In the genomic region with DNA sequence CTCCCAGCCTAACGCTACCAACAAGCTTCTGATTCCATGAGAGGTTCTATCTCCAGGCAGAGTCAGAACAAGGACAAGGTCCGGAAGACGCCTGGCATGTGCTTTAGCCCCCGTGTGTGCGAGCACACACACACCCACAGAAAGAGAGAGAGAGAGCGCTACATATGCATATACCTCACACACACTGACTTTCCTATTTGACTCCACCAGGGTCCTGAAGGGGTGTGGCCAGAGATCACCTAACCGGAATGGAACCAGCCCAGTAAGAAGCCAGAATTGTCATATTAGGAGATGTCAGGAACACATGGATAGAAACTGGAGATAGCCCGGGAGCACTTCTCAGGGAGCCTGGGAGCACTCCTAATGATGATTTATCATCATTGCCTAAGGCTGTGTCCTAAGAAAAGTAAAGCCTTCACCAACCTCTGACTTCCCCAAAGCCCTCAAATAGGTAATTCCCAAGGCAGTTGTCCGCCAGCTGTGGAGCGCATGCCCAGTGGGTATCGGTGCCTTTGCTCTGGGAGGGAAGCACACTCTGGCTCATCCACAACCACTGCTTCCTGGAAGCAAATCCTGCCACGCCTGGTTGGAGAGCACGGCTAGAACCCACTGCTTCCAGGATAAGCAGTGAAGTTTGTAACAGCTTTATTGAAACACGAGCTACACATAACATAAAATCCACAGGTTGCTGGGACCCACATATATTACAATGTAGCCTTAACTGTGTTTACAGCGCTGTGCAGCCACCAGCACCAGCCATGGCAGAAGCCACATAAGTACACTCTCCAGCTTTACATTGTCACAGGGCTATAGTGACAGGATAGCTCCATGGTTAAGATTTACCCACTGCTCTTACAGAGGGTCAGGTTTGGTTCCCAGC, we compare ENCODE assay signal across 10 mouse cellular contexts. TPM values are rescaled to one million over a fixed set of nuclear protein-coding genes. Genes with fewer than 3 reads are reported as not detected.
A peak's percentile ranks its signal among the peaks of the same experiment; 100 is the strongest.
DNase-seq lines count a peak whose midpoint lies in the region; ATAC-seq and TF ChIP-seq lines count a peak whose summit lies in the region.
"Had no signal": no experiment of that assay in that cellular context is flagged by ENCODE, and none has a peak within 500 bp of the region (broad histone marks: within the 10 kb centered on the region; RNA-seq: fewer than 3 reads in every experiment).

No protein-coding gene starts in this region.

- no peak overlapping the region for H3K4me3 ChIP-seq in heart, embryonic 13.5 days
- H3K4me3 ChIP-seq in midbrain, embryonic 11.5 days (ENCODE audit: low read depth, low read length), result no peak overlapping the region
- H3K4me3 ChIP-seq in midbrain, embryonic 16.5 days (ENCODE audit: low read depth, low read length), result no peak overlapping the region
- no peak overlapping the region for H3K4me3 ChIP-seq in intestine, embryonic 14.5 days (ENCODE audit: low read depth, low read length)
- no peak overlapping the region for H3K4me3 ChIP-seq in liver, embryonic 14.5 days (ENCODE audit: insufficient read depth in 1 of 2, low read depth in 2 of 2, low read length in 2 of 2)
- H3K4me3 ChIP-seq: left cerebral cortex, adult 2 months had no signal

- no peak for DNase-seq in heart, adult 8-10 months (ENCODE audit: low spot score)
- peak; percentile 81 for DNase-seq in midbrain, embryonic 11.5 days (ENCODE audit: low spot score, missing footprints)
- DNase-seq in intestine, embryonic 14.5 days (ENCODE audit: low spot score), result peak; percentile 43
- DNase-seq in liver, embryonic 14.5 days (ENCODE audit: low read depth in 3 of 3, low spot score in 3 of 3), result no peak
- DNase-seq in kidney, postnatal 36 days, result no peak

- no peaks in the 10 kb centered on the region for H3K36me3 ChIP-seq in heart, embryonic 13.5 days
- no peaks in the 10 kb centered on the region for H3K36me3 ChIP-seq in midbrain, embryonic 11.5 days (ENCODE audit: control insufficient read depth, insufficient read depth, low read length)
- H3K36me3 ChIP-seq in midbrain, embryonic 16.5 days (ENCODE audit: control insufficient read depth, insufficient read depth, low read length), result no peaks in the 10 kb centered on the region
- H3K36me3 ChIP-seq in intestine, embryonic 14.5 days (ENCODE audit: control insufficient read depth, insufficient read depth, low read length), result no peaks in the 10 kb centered on the region
- no peaks in the 10 kb centered on the region for H3K36me3 ChIP-seq in liver, embryonic 14.5 days (replicated peaks; ENCODE audit: control insufficient read depth, insufficient read depth, low read depth)

- H3K4me2 ChIP-seq in heart, embryonic 13.5 days, result peak overlapping the region; percentile 18; the same call in 1 of the 2 replicates
- no peak overlapping the region for H3K4me2 ChIP-seq in midbrain, embryonic 11.5 days
- H3K4me2 ChIP-seq in midbrain, embryonic 16.5 days (ENCODE audit: low read length), result no peak overlapping the region
- H3K4me2 ChIP-seq in intestine, embryonic 14.5 days (ENCODE audit: low read length), result no peak overlapping the region
- peak overlapping the region; percentile 27; the same call in 1 of the 2 replicates for H3K4me2 ChIP-seq in liver, embryonic 14.5 days (ENCODE audit: low read depth)

- 0 out of 2 replicates have a peak overlapping the region, but pooled peaks have one; percentile 37 for H3K9ac ChIP-seq in heart, embryonic 13.5 days
- H3K9ac ChIP-seq in midbrain, embryonic 11.5 days (ENCODE audit: low read length), result no peak overlapping the region
- no peak overlapping the region for H3K9ac ChIP-seq in midbrain, embryonic 16.5 days (ENCODE audit: low read depth, low read length)
- H3K9ac ChIP-seq in intestine, embryonic 14.5 days (ENCODE audit: low read length), result no peak overlapping the region
- no peak overlapping the region for H3K9ac ChIP-seq in liver, embryonic 14.5 days (replicated peaks)

- no peak for TF ChIP-seq CTCF in liver, embryonic 14.5 days (IDR thresholded peaks at IDR 0.05; ENCODE audit: low read depth)

- peaks cover 60% of the 10 kb centered on the region for H3K4me1 ChIP-seq in heart, embryonic 13.5 days
- peaks cover 53% of the 10 kb centered on the region for H3K4me1 ChIP-seq in midbrain, embryonic 11.5 days (ENCODE audit: control insufficient read depth, insufficient read depth, low read length)
- peaks cover 38% of the 10 kb centered on the region for H3K4me1 ChIP-seq in midbrain, embryonic 16.5 days (ENCODE audit: control insufficient read depth, insufficient read depth, low read length)
- peaks cover 41% of the 10 kb centered on the region for H3K4me1 ChIP-seq in intestine, embryonic 14.5 days (replicated peaks; ENCODE audit: control insufficient read depth, insufficient read depth, low read length)
- H3K4me1 ChIP-seq in liver, embryonic 14.5 days (replicated peaks; ENCODE audit: control insufficient read depth in 2 of 2, insufficient read depth in 2 of 2, low read length in 1 of 2), result peaks cover 27 to 36% of the 10 kb centered on the region in 2 experiments

- 54% methylated on average over 15 of the region's 15 CpGs for WGBS in heart, embryonic 13.5 days
- WGBS in midbrain, embryonic 11.5 days, result 54% methylated on average over 15 of the region's 15 CpGs
- WGBS in midbrain, embryonic 16.5 days, result 53% methylated on average over 15 of the region's 15 CpGs
- 48% methylated on average over 15 of the region's 15 CpGs for WGBS in intestine, embryonic 14.5 days
- 44% methylated on average over 15 of the region's 15 CpGs for WGBS in liver, embryonic 14.5 days (ENCODE audit: insufficient replicate concordance)

- ATAC-seq in heart, embryonic 13.5 days (ENCODE audit: extremely low read depth, insufficient number of reproducible peaks, low FRiP score, low TSS enrichment), result no peak
- no peak for ATAC-seq in midbrain, embryonic 11.5 days (ENCODE audit: low FRiP score)
- no peak for ATAC-seq in midbrain, embryonic 16.5 days
- no peak for ATAC-seq in intestine, embryonic 14.5 days (replicated peaks; ENCODE audit: low FRiP score, low TSS enrichment, low read depth)
- no peak for ATAC-seq in liver, embryonic 14.5 days (ENCODE audit: insufficient read depth)
- no peak for ATAC-seq in CD4-positive, CD25-positive, alpha-beta regulatory T cell, adult 4 months

- no peaks in the 10 kb centered on the region for H3K9me3 ChIP-seq in heart, embryonic 13.5 days
- H3K9me3 ChIP-seq in midbrain, embryonic 11.5 days (ENCODE audit: control insufficient read depth, low read length), result no peaks in the 10 kb centered on the region
- H3K9me3 ChIP-seq in midbrain, embryonic 16.5 days (replicated peaks; ENCODE audit: control insufficient read depth, low read length, poor library complexity, severe bottlenecking), result no peaks in the 10 kb centered on the region
- H3K9me3 ChIP-seq in intestine, embryonic 14.5 days (ENCODE audit: control insufficient read depth, low read length), result no peaks in the 10 kb centered on the region
- H3K9me3 ChIP-seq in liver, embryonic 14.5 days (ENCODE audit: control insufficient read depth, low read length), result no peaks in the 10 kb centered on the region

- no peak overlapping the region for H3K27ac ChIP-seq in heart, embryonic 13.5 days (replicated peaks)
- no peak overlapping the region for H3K27ac ChIP-seq in midbrain, embryonic 11.5 days (ENCODE audit: low read depth, low read length)
- no peak overlapping the region for H3K27ac ChIP-seq in midbrain, embryonic 16.5 days (ENCODE audit: low read length)
- H3K27ac ChIP-seq in intestine, embryonic 14.5 days (ENCODE audit: low read depth), result no peak overlapping the region
- no peak overlapping the region for H3K27ac ChIP-seq in liver, embryonic 14.5 days
- H3K27ac ChIP-seq: left cerebral cortex, adult 2 months had no signal

- no peaks in the 10 kb centered on the region for H3K27me3 ChIP-seq in heart, embryonic 13.5 days (replicated peaks)
- peaks cover 10% of the 10 kb centered on the region; the same call in 1 of the 2 replicates for H3K27me3 ChIP-seq in midbrain, embryonic 11.5 days (ENCODE audit: control insufficient read depth, insufficient read depth, low read length)
- no peaks in the 10 kb centered on the region for H3K27me3 ChIP-seq in midbrain, embryonic 16.5 days (ENCODE audit: control insufficient read depth, insufficient read depth, low read depth, low read length)
- no peaks in the 10 kb centered on the region for H3K27me3 ChIP-seq in intestine, embryonic 14.5 days (replicated peaks; ENCODE audit: control insufficient read depth, insufficient read depth, low read length)
- peaks cover 4% of the 10 kb centered on the region; the same call in 1 of the 2 replicates for H3K27me3 ChIP-seq in liver, embryonic 14.5 days (ENCODE audit: control insufficient read depth, insufficient read depth, low read length)

- TF ChIP-seq EP300 in liver, embryonic 14.5 days (IDR thresholded peaks at IDR 0.05; ENCODE audit: low read depth), result no peak

RNA-seq across cellular contexts. Expression of a gene that starts 39.7 kb away (rescaled TPM):
- polyA plus RNA-seq in heart, embryonic 13.5 days (2015; fragmentation: Nextera tagmentation; extraction: Ambion mirVana), result 1,234 and 1,290 TPM in 2 replicates
- 100 to 1,000 TPM; 188 to 320 (median 251) TPM for total RNA-seq in heart, adult 8-10 months (2022)
- 2,965 and 3,081 TPM in 2 replicates for polyA plus RNA-seq in midbrain, embryonic 11.5 days (2014; fragmentation: Nextera tagmentation; extraction: Ambion mirVana)
- polyA plus RNA-seq in midbrain, embryonic 16.5 days (2015; fragmentation: Nextera tagmentation; extraction: Ambion mirVana), result 4,277 and 4,299 TPM in 2 replicates
- 2,797 and 3,021 TPM in 2 replicates for polyA plus RNA-seq in intestine, embryonic 14.5 days (2014; fragmentation: Nextera tagmentation; extraction: Ambion mirVana)
- polyA plus RNA-seq in liver, embryonic 14.5 days (2012; rRNA removed), result 256 and 265 TPM in 2 replicates
- 451 and 544 TPM in 2 replicates for polyA plus RNA-seq in liver, embryonic 14.5 days (2014; fragmentation: Nextera tagmentation; extraction: Ambion mirVana)
- polyA plus RNA-seq in CD4-positive, CD25-positive, alpha-beta regulatory T cell, adult 4 months (2017; shearing (Covaris generic)), result 1,000 to 10,000 TPM; 2,387 to 3,192 TPM

RNA-seq across cellular contexts. Expression of a gene that starts 52.7 kb away (rescaled TPM):
- 0.31 and 0.50 TPM in 2 replicates for polyA plus RNA-seq in heart, embryonic 13.5 days (2015; fragmentation: Nextera tagmentation; extraction: Ambion mirVana)
- total RNA-seq in heart, adult 8-10 months (2022), result not detected
- 1.4 TPM in 2 replicates for polyA plus RNA-seq in midbrain, embryonic 11.5 days (2014; fragmentation: Nextera tagmentation; extraction: Ambion mirVana)
- polyA plus RNA-seq in midbrain, embryonic 16.5 days (2015; fragmentation: Nextera tagmentation; extraction: Ambion mirVana), result 1.2 and 1.3 TPM in 2 replicates
- 0.12 and 0.65 TPM in 2 replicates for polyA plus RNA-seq in intestine, embryonic 14.5 days (2014; fragmentation: Nextera tagmentation; extraction: Ambion mirVana)
- not detected in 2 replicates for polyA plus RNA-seq in liver, embryonic 14.5 days (2012; rRNA removed)
- not detected in 2 replicates for polyA plus RNA-seq in liver, embryonic 14.5 days (2014; fragmentation: Nextera tagmentation; extraction: Ambion mirVana)
- under 1 TPM; 0.67 to 0.99 TPM for polyA plus RNA-seq in CD4-positive, CD25-positive, alpha-beta regulatory T cell, adult 4 months (2017; shearing (Covaris generic))
- polyA plus RNA-seq: spleen, adult 2 months had no signal

Comparison
In these comparisons a context has a peak if more than half of its experiments do, and no peak if none do; other contexts are left out.
1. H3K4me2 ChIP-seq: peak in heart, embryonic 13.5 days (single experiment) and liver, embryonic 14.5 days (single experiment); none in midbrain, embryonic 11.5 days (single experiment), midbrain, embryonic 16.5 days (single experiment) and intestine, embryonic 14.5 days (single experiment).
2. DNase-seq: peak in midbrain, embryonic 11.5 days (single experiment) and intestine, embryonic 14.5 days (single experiment); none in heart, adult 8-10 months (single experiment), liver, embryonic 14.5 days (0 of 3) and kidney, postnatal 36 days (0 of 2).